Mouse (Mus musculus) limb, embryonic 12.5 days (tissue): ENCODE data around the gene Serinc5. TPM values are rescaled to one million over a fixed set of nuclear protein-coding genes. Genes with fewer than 3 reads are reported as not detected.

Source experiments
- ATAC-seq: fragments of 200-750 bp; cut with Nextera tagmentation; 2 replicates; pipeline ENCODE4 v1.8.0; 2017; ENCODE audit warnings: low read depth, moderate TSS enrichment; ENCODE audit not compliant: insufficient number of reproducible peaks, insufficient read depth, low FRiP score, low TSS enrichment
- H3K27ac ChIP-seq: fragments of 300-500 bp; sonication (generic); 2 replicates; pipeline ENCODE4 v1.5.1; 2016; ENCODE audit warnings: mild to moderate bottlenecking, moderate library complexity
- H3K27me3 ChIP-seq: fragments of 300-500 bp; sonication (generic); 2 replicates; pipeline ENCODE4 v1.6.1; 2016; ENCODE audit warnings: mild to moderate bottlenecking, moderate library complexity
- H3K36me3 ChIP-seq: fragments of 300-500 bp; sonication (generic); 2 replicates; pipeline ENCODE4 v1.6.1; 2016; ENCODE audit warnings: mild to moderate bottlenecking, moderate library complexity
- H3K4me1 ChIP-seq: fragments of 300-500 bp; sonication (generic); replicated peaks from 2 replicates; pipeline ENCODE4 v1.6.1; 2016
- H3K4me2 ChIP-seq: fragments of 300-500 bp; sonication (generic); 2 replicates; pipeline ENCODE4 v1.6.1; 2016; ENCODE audit warnings: mild to moderate bottlenecking, moderate library complexity
- H3K4me3 ChIP-seq: fragments of 300-500 bp; sonication (generic); replicated peaks from 2 replicates; pipeline ENCODE4 v1.5.1; 2016; ENCODE audit warnings: mild to moderate bottlenecking
- H3K9ac ChIP-seq: fragments of 300-500 bp; sonication (generic); replicated peaks from 2 replicates; pipeline ENCODE4 v1.6.1; 2016; ENCODE audit warnings: mild to moderate bottlenecking, moderate library complexity
- H3K9me3 ChIP-seq: fragments of 300-500 bp; sonication (generic); 2 replicates; pipeline ENCODE4 v1.6.1; 2016; ENCODE audit warnings: mild to moderate bottlenecking, moderate library complexity
- WGBS: fragments of 180-500 bp; shearing (Covaris S2); methylation state at CpG from one replicate; pipeline ENCODE4 v1.1.7; 2016; 5-methylcytosine and 5-hydroxymethylcytosine counted together
- polyA plus RNA-seq: library from polyadenylated mRNA; unstranded; fragments of >200 nt; fragmentation: Nextera tagmentation; extraction: Ambion mirVana; gene quantifications from 2 replicates; pipeline ENCODE4 v1.2.1, GENCODE M21; 2016

Serinc5 gene
- polyA plus RNA-seq, 1 experiment from 2014 or later: 10.2 TPM

DNA sequence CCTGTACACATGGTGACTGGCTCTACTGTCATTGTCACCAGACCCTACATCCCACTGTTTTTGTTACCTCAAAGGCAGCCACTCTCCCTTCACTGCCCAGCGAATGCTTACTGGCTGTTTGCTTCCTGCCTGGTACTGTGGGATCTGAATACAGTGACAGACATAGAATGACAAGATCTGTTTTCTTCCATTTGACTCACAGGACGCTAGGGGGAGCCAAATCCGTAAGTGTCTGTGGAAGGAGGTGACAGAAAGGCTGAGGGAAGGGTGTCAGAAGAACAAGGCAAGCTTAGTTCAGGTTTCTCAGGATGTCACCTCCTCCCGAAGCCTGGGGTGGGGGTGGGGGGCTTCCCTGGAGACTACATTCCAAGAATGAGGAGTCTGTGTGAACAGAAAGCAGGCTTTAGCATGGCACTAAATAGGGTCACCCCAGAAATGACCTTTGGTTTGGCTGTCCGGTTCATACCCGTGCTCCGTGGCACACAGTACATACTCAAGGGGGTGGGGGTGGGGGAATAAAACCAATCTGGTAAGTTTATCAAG lies 140.2 kb downstream of the Serinc5 start:
- peak; percentile 69 for ATAC-seq
- no peak overlapping the region for H3K4me3 ChIP-seq
- 18% methylated on average over 7 of the region's 7 CpGs for WGBS

DNA sequence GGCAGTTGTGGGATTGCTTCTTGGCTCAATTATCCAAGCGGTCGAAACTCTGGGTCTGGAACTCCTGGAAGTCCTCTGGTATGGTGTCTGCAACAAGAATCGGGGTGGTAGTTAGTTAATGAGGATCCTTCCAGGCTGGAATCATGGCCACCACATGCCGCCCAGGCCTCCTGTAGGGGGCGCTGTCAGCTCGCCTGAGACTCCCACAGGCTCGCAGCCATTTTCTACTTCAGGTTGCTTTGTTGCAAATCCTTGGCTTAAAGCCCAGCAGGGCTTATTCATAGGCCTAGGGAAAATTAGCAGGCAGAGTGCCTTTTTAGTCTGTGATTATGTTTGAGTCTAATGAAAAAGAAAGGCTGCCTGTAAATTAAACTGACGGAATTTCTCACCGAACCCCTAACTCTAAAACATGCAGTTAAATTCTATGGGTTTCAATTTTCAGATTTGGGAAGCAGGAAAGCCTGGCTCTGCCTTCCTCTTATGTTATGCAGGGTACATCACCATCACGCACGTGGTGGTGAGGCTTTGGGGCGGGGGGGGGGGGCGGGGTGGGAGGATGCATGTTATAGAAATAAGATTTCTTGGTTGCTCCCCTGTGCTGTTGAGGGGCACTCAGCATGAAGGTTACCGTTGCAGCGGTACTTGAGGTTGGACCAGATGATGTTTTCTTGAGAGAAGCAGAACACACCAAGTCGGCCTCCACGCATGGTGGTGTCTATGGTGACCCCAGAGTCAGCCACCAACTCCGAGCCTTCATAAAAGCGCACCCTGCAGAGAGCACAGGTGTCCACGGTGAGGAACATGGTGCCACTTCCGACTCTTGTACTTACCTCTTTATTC lies 141.1 kb downstream of the Serinc5 start:
- H3K4me1 ChIP-seq: peaks cover 9% of the 10 kb centered on the region; the same call in 1 of the 2 replicates
- H3K4me2 ChIP-seq: no peak overlapping the region
- H3K27ac ChIP-seq: 0 out of 2 replicates have a peak overlapping the region, but pooled peaks have one; percentile 17
- ATAC-seq: peak; percentile 23; the same call in 1 of the 2 replicates
- H3K27me3 ChIP-seq: no peaks in the 10 kb centered on the region
- H3K9ac ChIP-seq: no peak overlapping the region
- WGBS: 57% methylated on average over 21 of the region's 21 CpGs
- H3K9me3 ChIP-seq: no peaks in the 10 kb centered on the region
- no peak overlapping the region for H3K4me3 ChIP-seq
- no peaks in the 10 kb centered on the region for H3K36me3 ChIP-seq

More for the DNA sequence above, 140.2 kb downstream of the Serinc5 start:
- H3K4me1 ChIP-seq: peaks cover 9% of the 10 kb centered on the region; the same call in 1 of the 2 replicates
- no peaks in the 10 kb centered on the region for H3K27me3 ChIP-seq
- peak overlapping the region; percentile 30; the same call in 1 of the 2 replicates for H3K4me2 ChIP-seq
- H3K9ac ChIP-seq: no peak overlapping the region
- no peak overlapping the region for H3K27ac ChIP-seq
- no peaks in the 10 kb centered on the region for H3K9me3 ChIP-seq
- no peaks in the 10 kb centered on the region for H3K36me3 ChIP-seq

DNA sequence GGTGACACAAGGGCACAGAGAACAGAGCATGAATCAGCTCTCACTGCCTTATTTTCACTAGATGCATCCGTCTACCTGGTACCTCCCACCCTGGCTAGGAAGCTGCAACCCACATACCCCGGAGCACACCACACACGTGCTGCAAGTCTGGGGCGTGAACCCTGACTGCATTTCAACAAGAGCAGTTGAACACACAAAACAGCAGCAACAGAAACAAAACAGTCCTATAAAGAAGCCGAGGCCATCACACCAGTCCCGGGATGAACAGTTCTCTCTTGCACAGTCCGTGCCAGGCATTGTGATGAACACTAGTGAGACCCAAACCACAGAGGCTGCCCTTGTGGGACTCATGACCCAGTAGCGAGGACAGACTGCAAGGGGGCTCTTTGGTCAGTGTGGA lies 142.8 kb downstream of the Serinc5 start:
- H3K27ac ChIP-seq: no peak overlapping the region
- WGBS: 92% methylated on average over 8 of the region's 8 CpGs

GRCm38 (mm10) chr13:92755036-92755435 lies 144.1 kb downstream of the Serinc5 start:
- Histone ChIP-seq H3K9me3 (no peaks in the 10 kb centered on the region), H3K27ac (no peak overlapping the region), H3K36me3 (no peaks in the 10 kb centered on the region), H3K4me2 (no peak overlapping the region), H3K4me3 (no peak overlapping the region), H3K4me1 (peaks cover 9% of the 10 kb centered on the region; the same call in 1 of the 2 replicates), H3K9ac (no peak overlapping the region), H3K27me3 (no peaks in the 10 kb centered on the region)
- no peak for ATAC-seq
- 59% methylated on average over 7 of the region's 7 CpGs for WGBS

More for the DNA sequence above, 142.8 kb downstream of the Serinc5 start:
- no peak for ATAC-seq
- H3K27me3 ChIP-seq: no peaks in the 10 kb centered on the region
- H3K9me3 ChIP-seq: no peaks in the 10 kb centered on the region
- H3K4me1 ChIP-seq: peaks cover 9% of the 10 kb centered on the region; the same call in 1 of the 2 replicates
- no peak overlapping the region for H3K9ac ChIP-seq
- no peak overlapping the region for H3K4me2 ChIP-seq
- H3K4me3 ChIP-seq: no peak overlapping the region
- H3K36me3 ChIP-seq: no peaks in the 10 kb centered on the region

DNA sequence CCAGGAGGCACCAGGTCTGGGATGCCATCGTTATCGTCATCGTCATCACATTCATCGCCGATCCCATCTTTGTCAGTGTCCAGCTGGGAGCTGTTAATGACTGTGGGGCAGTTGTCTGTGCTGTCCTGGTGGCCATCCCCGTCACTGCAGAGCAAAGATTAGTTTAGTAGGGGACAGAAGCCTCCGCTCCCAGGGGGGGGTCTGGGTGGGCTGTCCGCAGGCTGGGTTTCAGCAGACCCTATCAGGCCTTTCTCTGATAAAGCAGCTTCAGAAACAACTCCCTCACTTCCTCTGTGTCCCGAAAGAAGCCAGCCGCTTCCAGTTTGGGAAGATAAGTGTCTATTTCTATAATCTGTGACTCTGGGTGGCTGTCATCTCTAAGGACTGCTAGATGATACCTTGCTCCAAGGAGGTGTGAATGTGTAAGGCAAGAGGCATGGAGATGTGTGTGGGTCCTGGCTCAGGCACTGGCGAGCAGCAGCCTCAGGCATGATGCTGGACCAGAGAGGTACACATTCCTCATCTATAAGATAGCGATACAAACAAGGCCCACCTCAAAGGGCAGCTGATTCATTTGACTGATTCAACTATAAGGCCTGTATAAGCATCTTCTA lies 147.2 kb downstream of the Serinc5 start:
- H3K4me1 ChIP-seq: no peaks in the 10 kb centered on the region
- no peak for ATAC-seq
- no peak overlapping the region for H3K9ac ChIP-seq
- no peak overlapping the region for H3K4me3 ChIP-seq
- H3K27me3 ChIP-seq: no peaks in the 10 kb centered on the region
- no peaks in the 10 kb centered on the region for H3K36me3 ChIP-seq
- 82% methylated on average over 12 of the region's 12 CpGs for WGBS
- no peak overlapping the region for H3K27ac ChIP-seq
- H3K9me3 ChIP-seq: no peaks in the 10 kb centered on the region
- H3K4me2 ChIP-seq: no peak overlapping the region

DNA sequence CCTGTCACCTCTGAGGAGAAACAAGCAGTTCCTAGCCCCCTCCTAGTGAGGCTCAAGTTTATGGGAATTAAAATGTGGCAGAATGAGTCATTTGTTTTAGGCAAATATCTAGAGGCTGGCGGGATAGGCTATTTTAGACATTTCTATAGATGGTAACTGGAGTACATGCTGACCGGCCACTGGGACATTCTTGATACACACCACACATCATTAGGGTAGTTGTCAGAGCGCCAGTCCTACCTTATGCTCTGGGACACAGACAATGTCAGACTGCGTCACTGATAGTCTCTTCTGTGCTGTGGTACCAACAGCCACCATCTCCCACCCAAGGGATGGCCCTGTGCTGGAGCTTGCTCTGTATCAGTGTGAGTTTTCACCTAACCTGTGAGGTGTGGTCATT lies 148.2 kb downstream of the Serinc5 start:
- no peak overlapping the region for H3K9ac ChIP-seq
- H3K27ac ChIP-seq: no peak overlapping the region
- H3K4me3 ChIP-seq: no peak overlapping the region
- 84% methylated on average over 4 of the region's 4 CpGs for WGBS
- H3K9me3 ChIP-seq: no peaks in the 10 kb centered on the region
- no peak overlapping the region for H3K4me2 ChIP-seq
- no peaks in the 10 kb centered on the region for H3K27me3 ChIP-seq
- no peak for ATAC-seq
- no peaks in the 10 kb centered on the region for H3K36me3 ChIP-seq
- H3K4me1 ChIP-seq: no peaks in the 10 kb centered on the region

GRCm38 (mm10) chr13:92760519-92760918 lies 149.6 kb downstream of the Serinc5 start:
- Histone ChIP-seq H3K27ac (no peak overlapping the region), H3K9me3 (no peaks in the 10 kb centered on the region), H3K9ac (no peak overlapping the region), H3K36me3 (no peaks in the 10 kb centered on the region), H3K27me3 (no peaks in the 10 kb centered on the region), H3K4me1 (no peaks in the 10 kb centered on the region), H3K4me2 (no peak overlapping the region), H3K4me3 (no peak overlapping the region)
- 81% methylated on average over 6 of the region's 6 CpGs for WGBS
- ATAC-seq: no peak

Other genes starting within 250 kb of the Serinc5 start
- not detected in 2 replicates for gene Ankrd34b, start 185.2 kb upstream of the Serinc5 start, polyA plus RNA-seq
- gene Fam151b, start 127.1 kb upstream of the Serinc5 start, polyA plus RNA-seq: 0.18 TPM in 1 of 2 replicates, not detected in the other
- 13.8 and 14.9 TPM in 2 replicates for gene Zfyve16, start 80.2 kb upstream of the Serinc5 start, polyA plus RNA-seq
- gene Spz1, start 34.9 kb upstream of the Serinc5 start, polyA plus RNA-seq: not detected in 2 replicates
- gene Thbs4, start 183.7 kb downstream of the Serinc5 start, polyA plus RNA-seq: 2.9 and 4.1 TPM in 2 replicates
- 4.9 and 5.4 TPM in 2 replicates for gene Mtx3, start 233.7 kb downstream of the Serinc5 start, polyA plus RNA-seq